Mouse (Mus musculus) kidney, postnatal 14 days (tissue): ENCODE data around the gene Gm38655.
"Not testable (repeated sequence)": the region's sequence is repeated elsewhere in the genome, so short reads cannot be mapped to it uniquely, and the experiment has no call there.

Experiments used
- DNase-seq: peaks from one replicate; pipeline ENCODE4 v3.0.0; 2022; ENCODE audit warnings: mixed read lengths

The Gm38655 gene

DNA sequence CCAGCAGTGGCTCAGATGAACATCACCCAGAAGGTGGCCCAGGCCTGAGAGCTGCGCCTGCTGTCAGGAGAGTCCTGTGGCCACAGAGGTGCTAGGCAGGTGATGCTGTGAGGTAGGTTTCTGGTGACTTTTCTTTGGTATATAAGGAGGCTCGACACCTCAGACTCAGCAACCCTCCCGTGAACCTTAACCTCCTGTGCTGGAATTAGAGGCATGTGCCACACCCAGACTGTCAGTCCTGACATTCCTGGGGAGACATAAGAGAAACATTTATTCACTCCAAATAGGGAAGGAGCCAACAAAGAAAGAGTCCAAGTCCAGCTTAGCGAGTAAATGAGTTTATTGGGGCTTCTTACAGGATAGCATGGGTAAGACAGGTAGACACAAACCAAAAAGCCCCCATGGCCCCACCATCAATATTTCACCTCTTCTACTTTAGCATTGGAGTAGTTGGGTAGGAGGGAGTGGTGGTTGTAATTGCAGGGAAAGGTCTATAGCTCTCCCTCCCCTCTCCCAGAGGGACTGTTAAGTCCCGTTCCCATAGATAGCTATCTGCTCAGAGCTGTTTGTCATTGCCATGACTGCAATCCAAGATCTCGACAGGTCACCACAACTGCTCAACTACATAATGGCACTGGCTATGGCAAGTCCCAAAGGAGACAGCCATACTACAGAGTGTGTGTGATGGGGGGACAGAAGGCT, 9.2 kb downstream of the Gm38655 start:
- no peak for DNase-seq

DNA sequence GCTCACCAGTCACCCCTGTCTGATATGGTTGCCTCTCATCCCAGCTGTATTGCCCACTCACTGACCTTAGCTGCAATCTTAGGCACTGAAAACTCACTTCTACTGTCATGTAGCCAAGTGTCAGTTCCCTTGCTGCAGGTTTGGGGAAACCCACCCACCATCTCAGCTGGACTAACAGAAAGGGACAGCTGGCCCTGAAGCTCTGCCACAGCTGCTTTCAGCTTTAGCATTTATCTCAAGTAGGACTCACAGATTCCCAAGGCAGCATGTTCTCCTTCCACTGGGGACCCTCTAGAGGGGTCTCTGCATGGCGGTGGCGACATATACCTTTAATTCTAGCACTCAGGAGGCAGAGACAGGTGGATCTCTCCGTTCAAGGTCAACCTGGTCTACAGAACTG, 10.5 kb downstream of the Gm38655 start:
- no peak for DNase-seq

DNA sequence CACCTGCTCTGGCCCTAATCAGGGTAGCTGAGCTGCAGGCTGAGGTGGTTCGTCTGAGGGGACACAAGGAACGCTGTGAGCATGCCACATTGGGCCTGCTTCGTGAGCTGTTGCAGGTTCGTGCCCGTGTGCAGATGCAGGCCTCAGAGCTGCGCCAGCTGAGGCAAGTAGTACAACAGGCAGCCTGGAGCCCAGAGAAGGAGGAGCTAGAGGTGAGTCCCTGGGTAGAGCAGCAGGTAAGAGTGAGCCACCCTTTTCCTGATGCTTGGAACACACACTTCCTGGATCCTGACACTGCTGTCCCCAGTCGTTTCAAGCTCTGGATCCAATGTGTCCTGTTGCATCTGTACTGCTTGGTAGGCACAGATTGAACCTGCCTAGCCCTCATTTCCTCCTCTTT, 11.9 kb downstream of the Gm38655 start:
- DNase-seq, result no peak

DNA sequence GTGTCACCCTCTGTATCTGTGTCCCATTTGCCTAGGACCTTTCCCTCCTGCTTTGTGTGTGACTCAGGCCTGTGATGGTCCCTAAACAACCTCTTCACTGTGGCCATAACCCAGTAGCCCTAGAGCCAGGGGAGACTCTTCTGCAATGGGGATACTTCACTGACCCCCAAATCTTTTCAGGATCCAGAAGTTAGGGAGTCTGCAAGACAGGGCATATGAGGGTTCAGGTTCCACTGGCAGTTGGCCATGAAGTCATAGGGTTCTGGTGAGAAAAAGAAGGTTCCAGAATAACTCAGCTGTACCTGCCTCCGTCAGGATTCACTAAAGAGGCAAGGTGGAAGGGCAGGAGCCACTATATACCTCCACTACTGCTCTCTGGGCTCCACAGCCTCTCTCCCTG, 13.1 kb downstream of the Gm38655 start, which contains the start of gene Ccdc154:
Ccdc154 (plus strand) TSS at position 301 of the 400 bp plus-strand sequence.
- no peak for DNase-seq

DNA sequence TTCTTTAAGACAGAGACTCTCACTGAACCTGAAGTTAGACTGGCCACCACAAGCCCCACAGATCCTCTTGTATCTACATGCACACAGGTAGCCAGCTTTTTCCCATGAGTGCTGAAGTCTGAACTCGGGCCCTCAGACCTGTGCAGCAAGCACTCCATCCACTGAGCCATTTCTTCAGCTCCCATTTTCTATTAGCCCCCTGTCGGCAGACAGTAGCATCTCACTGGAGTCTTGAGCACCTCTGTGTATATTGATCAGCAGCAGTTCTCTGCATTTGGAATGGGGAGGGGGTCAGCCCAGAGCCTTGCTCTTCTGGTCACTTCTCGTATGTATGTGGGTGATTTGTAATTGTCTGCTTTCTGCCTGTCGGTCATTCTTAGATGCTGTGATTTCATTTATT, 35.3 kb downstream of the Gm38655 start:
- DNase-seq, result no peak

DNA sequence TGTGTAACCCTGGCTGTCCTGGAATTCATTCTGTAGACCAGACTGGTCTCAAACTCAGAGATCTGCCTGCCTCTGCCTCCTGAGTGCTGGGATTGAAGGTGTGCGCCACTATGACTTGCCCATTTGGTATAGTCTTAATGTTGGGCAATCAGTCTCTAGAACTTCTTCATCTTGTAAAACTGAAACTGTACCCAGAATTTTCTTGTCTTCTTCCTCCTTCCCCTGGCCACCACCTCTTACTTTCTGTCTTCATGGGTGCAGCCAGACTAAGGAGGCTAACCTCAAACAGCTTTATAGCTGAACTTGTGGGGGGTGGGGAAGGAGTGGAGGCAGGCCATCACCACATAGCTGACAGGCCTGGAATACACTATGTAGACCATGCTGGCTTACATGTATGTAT, 36.5 kb downstream of the Gm38655 start:
- DNase-seq, result no peak

DNA sequence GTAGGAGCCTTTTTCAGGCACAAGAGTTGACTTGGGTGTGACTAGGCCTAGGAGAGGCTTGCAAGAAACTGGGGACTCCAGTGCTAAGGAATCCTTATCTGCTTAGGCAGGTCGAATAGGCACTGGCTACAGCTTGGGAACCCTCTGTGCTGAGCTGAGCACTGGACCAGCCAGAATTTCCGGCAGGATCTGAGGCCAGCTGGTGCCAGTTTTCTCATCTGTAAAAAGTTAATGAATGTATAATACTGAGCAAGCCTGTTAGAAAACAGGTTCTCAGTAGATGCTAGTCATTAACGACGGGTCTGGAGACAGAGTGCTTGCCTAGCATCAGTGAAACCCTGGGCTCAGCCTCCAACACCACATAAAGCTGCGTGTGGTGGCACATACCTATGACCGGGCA, 39.6 kb downstream of the Gm38655 start:
- DNase-seq, result peak; percentile 32

DNA sequence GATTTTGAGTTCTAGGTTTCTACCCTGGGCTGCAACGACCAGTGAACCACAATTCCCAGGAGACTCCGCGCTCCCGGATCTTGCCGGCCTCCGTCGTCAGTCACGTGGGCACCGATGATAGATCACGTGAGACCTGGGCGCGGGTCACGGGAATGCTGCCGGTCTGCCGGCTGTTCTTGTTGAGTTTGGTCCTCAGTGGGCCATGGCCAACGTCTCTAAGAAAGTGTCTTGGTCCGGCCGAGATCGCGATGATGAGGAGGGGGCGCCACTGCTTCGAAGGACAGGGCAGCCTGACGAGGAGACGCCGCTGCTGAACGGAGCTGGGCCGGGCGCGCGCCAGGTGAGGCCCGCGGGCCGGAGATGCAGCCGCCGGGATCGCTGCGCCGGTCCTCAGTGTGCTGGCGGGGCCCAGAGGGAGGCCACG, 42.0 kb downstream of the Gm38655 start, which contains the start of gene Clcn7:
Clcn7 (plus strand) TSS at position 117 of the 424 bp plus-strand sequence.
- DNase-seq, result peak; percentile 96

DNA sequence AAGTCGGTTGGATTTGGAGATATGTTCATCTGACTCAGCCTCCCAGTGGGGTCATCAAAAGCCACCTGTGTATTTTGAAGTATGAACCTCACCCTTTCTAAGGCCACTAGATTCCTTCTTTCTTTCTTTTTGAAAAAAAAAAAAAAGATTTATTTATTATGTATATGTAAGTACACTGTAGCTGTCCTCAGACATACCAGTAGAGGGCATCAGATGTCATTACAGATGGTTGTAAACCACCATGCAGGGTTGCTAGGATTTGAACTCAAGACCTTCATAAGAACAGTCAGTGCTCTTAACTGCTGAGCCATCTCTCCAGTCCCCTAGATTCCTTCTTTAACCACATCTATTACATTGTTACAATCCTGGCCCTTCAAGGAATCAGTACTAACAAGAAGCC, 45.2 kb downstream of the Gm38655 start:
- no peak for DNase-seq

DNA sequence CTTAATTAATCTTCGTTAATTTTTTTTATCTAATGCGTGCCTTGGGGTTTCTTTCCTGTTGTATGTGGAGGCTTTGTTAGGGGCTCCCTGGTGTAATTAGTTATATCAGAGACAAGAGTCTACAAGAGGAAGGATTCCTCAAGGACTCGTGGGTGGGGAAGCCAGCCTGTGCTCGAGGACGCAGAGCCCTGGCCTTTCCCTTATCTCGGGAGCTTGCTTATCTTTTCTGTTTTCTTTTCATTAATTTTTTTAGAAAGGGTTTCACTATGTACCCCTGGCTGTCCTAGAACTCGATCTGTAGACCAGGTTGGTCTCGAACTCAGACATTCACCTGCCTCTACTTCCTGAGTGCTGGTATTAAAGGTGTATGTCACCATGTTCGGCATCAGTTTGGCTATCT, 47.6 kb downstream of the Gm38655 start:
- DNase-seq, result no peak

DNA sequence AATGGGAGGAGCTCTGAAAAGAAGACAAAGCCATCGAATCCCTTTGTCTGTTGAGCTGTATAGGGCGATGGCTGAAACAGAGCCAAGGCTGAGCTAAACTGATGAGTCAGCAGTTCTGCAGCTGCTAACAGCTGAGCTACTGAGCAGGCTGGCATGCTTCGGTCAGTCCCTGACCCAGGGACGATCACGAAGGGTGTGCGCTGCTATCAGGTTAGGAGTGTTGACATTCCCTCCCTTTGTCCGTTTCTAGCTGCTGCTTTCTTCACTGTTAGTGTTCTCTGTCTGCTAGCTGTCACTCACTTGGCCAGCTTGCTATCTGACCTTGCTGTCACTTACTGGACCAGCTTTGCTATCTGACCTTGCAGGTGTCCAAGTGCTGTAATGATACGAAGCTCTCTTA, 48.2 kb downstream of the Gm38655 start:
- no peak for DNase-seq

DNA sequence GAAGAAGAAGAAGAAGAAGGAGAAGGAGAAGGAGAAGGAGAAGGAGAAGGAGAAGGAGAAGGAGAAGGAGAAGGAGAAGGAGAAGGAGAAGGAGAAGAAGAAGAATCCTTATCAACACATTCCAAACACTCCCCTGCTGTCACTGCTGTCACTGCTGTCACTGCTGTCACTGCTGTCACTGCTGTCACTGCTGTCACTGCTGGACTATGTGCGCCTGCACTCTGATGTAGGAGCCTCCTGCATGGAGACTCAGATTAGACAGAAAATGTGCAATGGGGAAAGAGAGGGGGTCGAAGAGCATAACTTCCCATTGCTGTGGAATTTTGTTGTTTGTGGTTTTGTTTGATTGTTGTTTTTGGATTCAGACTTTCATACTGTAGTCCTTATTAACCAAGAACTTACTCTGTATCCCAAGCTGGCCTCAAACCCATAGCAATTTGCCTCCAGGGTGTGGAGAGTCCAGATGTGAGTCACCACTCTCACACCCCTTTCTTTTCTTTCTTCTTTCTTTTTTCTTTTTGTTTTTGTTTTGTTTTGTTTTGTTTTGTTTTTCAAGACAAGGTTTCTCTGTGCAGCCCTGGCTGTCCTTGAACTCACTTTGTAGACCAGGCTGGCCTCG, 49.7 kb downstream of the Gm38655 start:
- not testable (repeated sequence) for DNase-seq

DNA sequence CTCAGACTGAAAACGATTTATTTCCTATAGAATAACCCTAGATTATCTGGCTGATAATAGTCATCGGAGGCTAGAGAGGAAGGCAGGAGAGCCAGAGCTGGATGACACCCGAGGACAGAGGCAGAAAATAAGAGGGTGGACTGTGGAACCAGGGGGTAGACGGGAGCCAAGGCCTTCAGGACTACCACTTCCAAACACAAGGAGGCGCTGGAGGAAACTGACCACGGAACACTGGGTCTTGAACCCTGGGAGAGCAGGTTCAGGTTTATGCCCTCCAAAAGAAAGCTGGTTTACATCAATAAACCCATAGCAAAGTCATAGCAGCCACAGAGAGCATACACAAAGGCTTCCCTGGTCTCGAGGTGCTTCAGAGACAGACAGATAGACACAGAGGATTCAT, 51.3 kb downstream of the Gm38655 start:
- no peak for DNase-seq
